Mouse (Mus musculus): Measurements from ENCODE around the gene Fam169b. TPM values are rescaled to one million over a fixed set of nuclear protein-coding genes. Genes with fewer than 3 reads are reported as not detected.

Fam169b gene
- polyA plus RNA-seq, 1 experiment from 2014 or later, result 0.18 TPM

- H3K27me3 ChIP-seq (ENCODE audit: control insufficient read depth, insufficient read depth, low read length), result no peaks in the 10 kb centered on the region; the same call in 1 of the 2 replicates
- H3K36me3 ChIP-seq (ENCODE audit: control insufficient read depth, insufficient read depth, low read length), result no peaks in the 10 kb centered on the region
- H3K4me3 ChIP-seq (ENCODE audit: low read depth, low read length), result no peak overlapping the region
- H3K4me1 ChIP-seq (ENCODE audit: control insufficient read depth, insufficient read depth, low read length), result peaks cover 3% of the 10 kb centered on the region; the same call in 1 of the 2 replicates
- DNase-seq (ENCODE audit: low spot score, missing footprints), result peak; percentile 68
- no peak overlapping the region for H3K27ac ChIP-seq (ENCODE audit: low read depth, low read length)
- no peak overlapping the region for H3K9ac ChIP-seq (ENCODE audit: low read length)
- 75% methylated on average over 6 of the region's 6 CpGs for WGBS
- no peak for ATAC-seq (ENCODE audit: low FRiP score)
- H3K9me3 ChIP-seq (ENCODE audit: control insufficient read depth, low read length), result no peaks in the 10 kb centered on the region
- no peak overlapping the region for H3K4me2 ChIP-seq
Observed at GRCm38 (mm10) chr7:68259523-68260081, 14.0 kb upstream of the Fam169b start.

GRCm38 (mm10) chr7:68262612-68263200 lies 10.9 kb upstream of the Fam169b start:
- Histone ChIP-seq H3K4me3 (ENCODE audit: low read depth, low read length) (no peak overlapping the region), H3K9me3 (ENCODE audit: control insufficient read depth, low read length) (no peaks in the 10 kb centered on the region), H3K36me3 (ENCODE audit: control insufficient read depth, insufficient read depth, low read length) (no peaks in the 10 kb centered on the region), H3K27me3 (ENCODE audit: control insufficient read depth, insufficient read depth, low read length) (peaks cover 4% of the 10 kb centered on the region; the same call in 1 of the 2 replicates), H3K9ac (ENCODE audit: low read length) (no peak overlapping the region), H3K4me1 (ENCODE audit: control insufficient read depth, insufficient read depth, low read length) (peaks cover 3% of the 10 kb centered on the region; the same call in 1 of the 2 replicates), H3K27ac (ENCODE audit: low read depth, low read length) (no peak overlapping the region), H3K4me2 (no peak overlapping the region)
- DNase-seq (ENCODE audit: low spot score, missing footprints) (peak; percentile 74), ATAC-seq (ENCODE audit: low FRiP score) (no peak)
- WGBS, result 76% methylated on average over 8 of the region's 8 CpGs

- ATAC-seq (ENCODE audit: low FRiP score) (no peak), DNase-seq (ENCODE audit: low spot score, missing footprints) (peak; percentile 56)
- Histone ChIP-seq H3K27me3 (ENCODE audit: control insufficient read depth, insufficient read depth, low read length) (peaks cover 4% of the 10 kb centered on the region; the same call in 1 of the 2 replicates), H3K27ac (ENCODE audit: low read depth, low read length) (no peak overlapping the region), H3K9ac (ENCODE audit: low read length) (no peak overlapping the region), H3K4me3 (ENCODE audit: low read depth, low read length) (peak overlapping the region; percentile 22), H3K4me1 (ENCODE audit: control insufficient read depth, insufficient read depth, low read length) (peaks cover 3% of the 10 kb centered on the region; the same call in 1 of the 2 replicates), H3K9me3 (ENCODE audit: control insufficient read depth, low read length) (no peaks in the 10 kb centered on the region), H3K4me2 (peak overlapping the region; percentile 46), H3K36me3 (ENCODE audit: control insufficient read depth, insufficient read depth, low read length) (no peaks in the 10 kb centered on the region)
- WGBS, result 57% methylated on average over 8 of the region's 8 CpGs
Observed at GRCm38 (mm10) chr7:68263346-68264027, 10.2 kb upstream of the Fam169b start.

- H3K4me2 ChIP-seq, result peak within 1 kb of the TSS; percentile 46
- DNase-seq (ENCODE audit: low spot score, missing footprints) (peak; percentile 90), ATAC-seq (ENCODE audit: low FRiP score) (peak; percentile 77)
- H3K4me1 ChIP-seq (ENCODE audit: control insufficient read depth, insufficient read depth, low read length), result peaks cover 3% of the 10 kb centered on the region; the same call in 1 of the 2 replicates
- 0 out of 2 replicates have a peak within 1 kb of the TSS, but pooled peaks have one; percentile 29 for H3K9ac ChIP-seq (ENCODE audit: low read length)
- H3K9me3 ChIP-seq (ENCODE audit: control insufficient read depth, low read length), result no peaks in the 10 kb centered on the region
- 8% methylated on average over 25 of the region's 25 CpGs for WGBS
- peaks cover 4% of the 10 kb centered on the region; the same call in 1 of the 2 replicates for H3K27me3 ChIP-seq (ENCODE audit: control insufficient read depth, insufficient read depth, low read length)
- H3K4me3 ChIP-seq (ENCODE audit: low read depth, low read length), result peak within 1 kb of the TSS; percentile 22
- H3K27ac ChIP-seq (ENCODE audit: low read depth, low read length), result no peak within 1 kb of the TSS
- H3K36me3 ChIP-seq (ENCODE audit: control insufficient read depth, insufficient read depth, low read length), result no peaks in the 10 kb centered on the region
Observed at GRCm38 (mm10) chr7:68264028-68264453, 9.6 kb upstream of the Fam169b start, which contains the start of gene Pgpep1l. Pgpep1l (minus strand) TSS chr7:68264233.

- DNase-seq (ENCODE audit: low spot score, missing footprints) (peak; percentile 86), ATAC-seq (ENCODE audit: low FRiP score) (no peak)
- Histone ChIP-seq H3K4me2 (peak overlapping the region; percentile 46; the same call in 1 of the 2 replicates), H3K27ac (ENCODE audit: low read depth, low read length) (no peak overlapping the region), H3K36me3 (ENCODE audit: control insufficient read depth, insufficient read depth, low read length) (no peaks in the 10 kb centered on the region), H3K9me3 (ENCODE audit: control insufficient read depth, low read length) (no peaks in the 10 kb centered on the region), H3K4me3 (ENCODE audit: low read depth, low read length) (no peak overlapping the region), H3K4me1 (ENCODE audit: control insufficient read depth, insufficient read depth, low read length) (peaks cover 3% of the 10 kb centered on the region; the same call in 1 of the 2 replicates), H3K27me3 (ENCODE audit: control insufficient read depth, insufficient read depth, low read length) (peaks cover 4% of the 10 kb centered on the region; the same call in 1 of the 2 replicates), H3K9ac (ENCODE audit: low read length) (no peak overlapping the region)
- 23% methylated on average over 14 of the region's 14 CpGs for WGBS
Observed at GRCm38 (mm10) chr7:68264531-68264930, 9.1 kb upstream of the Fam169b start.

- Histone ChIP-seq H3K36me3 (ENCODE audit: control insufficient read depth, insufficient read depth, low read length) (no peaks in the 10 kb centered on the region), H3K27me3 (ENCODE audit: control insufficient read depth, insufficient read depth, low read length) (peaks cover 4% of the 10 kb centered on the region; the same call in 1 of the 2 replicates), H3K4me3 (ENCODE audit: low read depth, low read length) (no peak overlapping the region), H3K9me3 (ENCODE audit: control insufficient read depth, low read length) (no peaks in the 10 kb centered on the region), H3K4me1 (ENCODE audit: control insufficient read depth, insufficient read depth, low read length) (peaks cover 3% of the 10 kb centered on the region; the same call in 1 of the 2 replicates), H3K27ac (ENCODE audit: low read depth, low read length) (no peak overlapping the region), H3K9ac (ENCODE audit: low read length) (no peak overlapping the region), H3K4me2 (no peak overlapping the region)
- 34% methylated on average over 7 of the region's 7 CpGs for WGBS
- no peak for DNase-seq (ENCODE audit: low spot score, missing footprints)
- no peak for ATAC-seq (ENCODE audit: low FRiP score)
Observed at GRCm38 (mm10) chr7:68265391-68265790, 8.2 kb upstream of the Fam169b start.

GRCm38 (mm10) chr7:68266691-68267090 lies 6.9 kb upstream of the Fam169b start:
- no peak overlapping the region for H3K27ac ChIP-seq (ENCODE audit: low read depth, low read length)
- H3K27me3 ChIP-seq (ENCODE audit: control insufficient read depth, insufficient read depth, low read length), result peaks cover 4% of the 10 kb centered on the region; the same call in 1 of the 2 replicates
- ATAC-seq (ENCODE audit: low FRiP score), result no peak
- DNase-seq (ENCODE audit: low spot score, missing footprints), result peak; percentile 83
- WGBS, result 56% methylated on average over 6 of the region's 6 CpGs
- no peak overlapping the region for H3K4me3 ChIP-seq (ENCODE audit: low read depth, low read length)
- H3K36me3 ChIP-seq (ENCODE audit: control insufficient read depth, insufficient read depth, low read length), result no peaks in the 10 kb centered on the region
- H3K4me2 ChIP-seq, result no peak overlapping the region
- no peak overlapping the region for H3K9ac ChIP-seq (ENCODE audit: low read length)
- peaks cover 3% of the 10 kb centered on the region; the same call in 1 of the 2 replicates for H3K4me1 ChIP-seq (ENCODE audit: control insufficient read depth, insufficient read depth, low read length)
- no peaks in the 10 kb centered on the region for H3K9me3 ChIP-seq (ENCODE audit: control insufficient read depth, low read length)

GRCm38 (mm10) chr7:68270551-68270950 lies 3.1 kb upstream of the Fam169b start:
- 80% methylated on average over 4 of the region's 4 CpGs for WGBS
- Histone ChIP-seq H3K9me3 (ENCODE audit: control insufficient read depth, low read length) (no peaks in the 10 kb centered on the region), H3K27me3 (ENCODE audit: control insufficient read depth, insufficient read depth, low read length) (peaks cover 2% of the 10 kb centered on the region; the same call in 1 of the 2 replicates), H3K4me2 (no peak overlapping the region), H3K4me3 (ENCODE audit: low read depth, low read length) (no peak overlapping the region), H3K27ac (ENCODE audit: low read depth, low read length) (no peak overlapping the region), H3K36me3 (ENCODE audit: control insufficient read depth, insufficient read depth, low read length) (no peaks in the 10 kb centered on the region), H3K9ac (ENCODE audit: low read length) (no peak overlapping the region), H3K4me1 (ENCODE audit: control insufficient read depth, insufficient read depth, low read length) (no peaks in the 10 kb centered on the region)
- ATAC-seq (ENCODE audit: low FRiP score) (no peak), DNase-seq (ENCODE audit: low spot score, missing footprints) (no peak)

Measured in midbrain, embryonic 11.5 days (tissue).